Mouse (Mus musculus) urinary bladder, adult 18-20 months (tissue): ENCODE measurements around the gene Zfp458.
A peak's percentile ranks its signal among the peaks of the same experiment; 100 is the strongest.
"Not testable (repeated sequence)": the region's sequence is repeated elsewhere in the genome, so short reads cannot be mapped to it uniquely, and the experiment has no call there.

ENCODE experiments used
- DNase-seq, 2 experiments: peaks; one replicate each; pipeline ENCODE4 v3.0.0; 2022; ENCODE audit warnings: low spot score in 2 of 2, mixed read lengths in 2 of 2

The Zfp458 gene

GRCm38 (mm10) chr13:67278314-67278713, at the start of gene Zfp458:
Gene Zfp458 (minus strand): TSS chr13:67278466.
- no peak for DNase-seq

- no peak for DNase-seq
These were observed 28.5 kb upstream of the Zfp458 start for GRCm38 (mm10) chr13:67306718-67307117.

- peak; percentile 81 for DNase-seq
These were observed 27.8 kb upstream of the Zfp458 start, which contains the start of gene Zfp457 for GRCm38 (mm10) chr13:67305822-67306672. Gene Zfp457 (minus strand): TSS chr13:67306485.

- not testable (repeated sequence) for DNase-seq
These were observed 8.7 kb downstream of the Zfp458 start for GRCm38 (mm10) chr13:67269383-67270065.

- peak; percentile 63 to 72 for DNase-seq
These were observed 9.5 kb downstream of the Zfp458 start for GRCm38 (mm10) chr13:67268568-67269369.

- no peak for DNase-seq
These were observed 64.2 kb downstream of the Zfp458 start for GRCm38 (mm10) chr13:67214015-67214607.
